Mouse (Mus musculus) 3134 (cell line): ENCODE data around the gene Prlr.

ENCODE experiments used
- DNase-seq: peaks from one replicate; pipeline ENCODE4 v3.0.0-alpha.2; 2011; ENCODE audit warnings: low spot score; ENCODE audit not compliant: insufficient read length; ENCODE audit errors: extremely low read depth

Gene Prlr

GRCm38 (mm10) chr15:10313522-10314455 is 136.8 kb downstream of the Prlr start:
- no peak for DNase-seq

DNA sequence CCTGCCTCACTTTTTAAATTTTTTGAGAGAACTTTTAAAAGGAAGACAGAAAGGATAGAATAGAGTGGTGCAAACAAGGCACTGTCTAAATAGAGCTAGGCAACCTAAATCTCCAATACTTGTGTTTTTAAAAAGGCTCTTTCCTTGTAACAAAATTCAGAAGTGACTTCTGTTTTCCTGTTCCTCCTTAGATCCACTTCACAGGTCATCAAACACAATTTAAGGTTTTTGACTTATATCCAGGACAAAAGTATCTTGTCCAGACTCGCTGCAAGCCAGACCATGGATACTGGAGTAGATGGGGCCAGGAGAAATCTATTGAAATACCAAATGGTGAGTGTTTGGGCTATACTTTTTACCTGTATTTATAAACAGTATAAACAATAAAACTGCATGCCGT is 148.0 kb downstream of the Prlr start, which contains the start of gene Gm21973:
Gm21973 (plus strand) TSS at position 301 of the 400 bp plus-strand sequence.
- DNase-seq = no peak

DNA sequence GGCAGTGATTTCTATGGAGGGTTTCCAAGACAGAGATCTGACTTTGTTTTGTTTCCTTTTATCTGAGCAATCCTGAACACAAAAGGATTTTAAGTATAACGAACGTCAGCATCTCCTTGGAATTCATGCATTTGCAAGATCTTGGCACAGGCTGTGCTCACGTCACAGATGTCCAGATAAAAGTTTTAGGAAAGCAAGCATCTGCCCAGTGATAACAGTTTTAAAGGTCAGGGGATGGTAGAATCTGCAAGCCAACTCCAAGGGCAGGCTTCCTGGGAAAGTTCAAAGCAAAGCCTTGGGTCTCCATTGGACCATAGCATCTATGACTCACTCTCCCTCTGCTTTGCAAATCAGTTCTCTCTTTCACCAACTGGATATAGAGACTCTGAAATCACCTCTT is 153.6 kb downstream of the Prlr start:
- DNase-seq = no peak

DNA sequence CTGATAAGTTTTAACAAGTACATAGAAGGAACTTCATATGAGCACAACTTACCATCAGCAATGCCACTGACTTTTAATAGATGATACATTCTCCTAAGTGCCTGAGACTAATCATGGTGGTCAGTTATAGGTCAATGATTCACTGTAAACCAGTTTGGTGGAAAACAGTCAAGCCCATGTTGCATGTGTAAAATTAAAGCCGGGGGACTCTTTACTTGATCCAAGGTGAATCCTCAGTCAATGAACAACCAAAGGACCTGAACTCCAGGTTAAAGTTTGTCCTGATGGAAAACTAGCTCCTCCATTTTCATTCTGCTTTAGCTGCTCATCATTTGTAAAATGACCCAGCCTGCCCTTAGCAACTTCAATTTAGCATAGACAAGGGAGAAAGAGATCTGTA is 155.5 kb downstream of the Prlr start:
- DNase-seq = no peak

GRCm38 (mm10) chr15:10338606-10339005 is 161.6 kb downstream of the Prlr start:
- no peak for DNase-seq

- no peak for DNase-seq
Measured at GRCm38 (mm10) chr15:10347044-10347443, 170.0 kb downstream of the Prlr start.

DNA sequence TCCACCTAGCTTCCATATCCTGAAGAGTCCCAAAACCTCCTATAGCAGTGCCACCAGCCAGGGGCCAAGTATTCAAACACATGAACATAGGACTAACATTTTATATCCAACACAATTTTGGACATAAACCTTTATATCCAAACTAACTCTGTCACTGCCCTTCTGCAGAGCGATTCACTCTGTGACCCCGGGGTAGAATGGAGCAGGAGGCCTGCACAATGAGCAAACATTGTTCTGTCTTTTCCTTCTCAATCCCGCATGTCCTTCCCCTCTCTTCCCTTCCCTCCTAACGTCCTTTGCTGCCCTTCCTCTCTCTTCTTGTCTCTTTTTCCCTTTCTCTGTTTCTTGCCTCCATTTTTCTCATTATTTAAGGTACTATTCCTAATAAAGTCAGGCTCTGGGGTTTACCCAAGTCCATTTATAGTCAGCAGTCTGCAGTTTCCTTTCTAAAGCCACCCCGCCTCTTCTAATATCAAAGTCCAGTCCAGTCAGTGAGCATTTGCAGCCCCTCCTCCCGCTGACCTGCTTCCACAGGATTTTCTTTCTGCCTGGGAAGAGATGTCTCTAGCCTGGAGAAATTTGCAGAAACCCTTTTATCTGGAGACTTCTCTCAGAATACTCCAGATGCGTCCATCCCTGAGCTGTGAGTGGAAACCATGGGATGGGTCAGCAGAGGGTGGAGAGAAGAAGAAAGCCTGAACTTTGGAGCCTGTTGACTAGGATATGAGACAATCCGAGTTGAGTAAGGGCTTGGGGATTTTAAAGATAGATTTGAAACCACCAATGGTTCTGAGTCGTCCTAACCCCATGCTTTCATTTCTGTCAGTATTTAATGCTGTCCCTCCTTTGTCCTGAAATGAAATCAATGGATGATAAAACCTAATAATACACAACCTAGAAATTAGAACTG is 181.3 kb downstream of the Prlr start, which contains the start of gene Agxt2:
Agxt2 (plus strand) TSS at position 494 of the 910 bp plus-strand sequence.
- no peak for DNase-seq

DNA sequence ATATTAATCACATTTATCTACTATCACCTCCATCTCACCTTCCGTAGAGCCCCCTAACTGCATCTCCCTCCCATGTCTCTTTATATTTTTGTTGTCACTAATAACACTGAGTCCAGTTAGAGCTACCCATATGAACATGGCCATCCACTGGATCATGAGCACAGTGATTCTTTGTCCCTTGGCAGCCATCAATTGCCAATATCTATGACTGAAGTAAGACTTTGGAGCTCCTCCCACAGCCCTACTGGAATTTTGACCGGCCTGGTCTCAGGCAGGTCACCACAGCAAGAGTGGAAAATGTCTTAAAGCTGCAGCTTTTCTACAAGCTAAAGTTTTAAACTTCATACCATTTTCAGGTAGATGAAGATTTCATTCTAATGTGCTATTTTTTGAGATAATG is 189.3 kb downstream of the Prlr start:
- no peak for DNase-seq

GRCm38 (mm10) chr15:10375404-10375803 is 198.4 kb downstream of the Prlr start:
- no peak for DNase-seq

GRCm38 (mm10) chr15:10378338-10378959 is 201.4 kb downstream of the Prlr start:
- DNase-seq = no peak

- no peak for DNase-seq
Measured at GRCm38 (mm10) chr15:10379757-10380458, 202.9 kb downstream of the Prlr start.

- no peak for DNase-seq
Measured at GRCm38 (mm10) chr15:10387263-10387662, 210.2 kb downstream of the Prlr start.
